Mouse (Mus musculus) WW6 (cell line): ENCODE results near the gene Gm20816.
"Not testable (repeated sequence)": the region's sequence is repeated elsewhere in the genome, so short reads cannot be mapped to it uniquely, and the experiment has no call there.

Experiments
- DNase-seq: peaks from one replicate; pipeline ENCODE4 v3.0.0-alpha.2; 2013; ENCODE audit warnings: low read depth, low spot score

Gm20816 gene

GRCm38 (mm10) chrY:68537655-68538054, at the start of gene Gm20816:
TSS of gene Gm20816 (plus strand) at chrY:68537955.
- DNase-seq, result not testable (repeated sequence)
